Mouse (Mus musculus) G1E (cell line): ENCODE results near the gene Rcn1. TPM values are rescaled to one million over a fixed set of nuclear protein-coding genes. Genes with fewer than 3 reads are reported as not detected.

Experiments
- ATAC-seq: 2 replicates; pipeline ENCODE4 v1.8.0; 2016; ENCODE audit warnings: mild to moderate bottlenecking; ENCODE audit not compliant: insufficient number of reproducible peaks, poor library complexity, low FRiP score, severe bottlenecking; ENCODE audit errors: extremely low read depth
- DNase-seq: peaks from one replicate; pipeline ENCODE4 v3.0.0; 2012; ENCODE audit warnings: low spot score
- H3K27me3 ChIP-seq: 2 replicates; pipeline ENCODE4 v1.6.1; 2012; ENCODE audit warnings: mild to moderate bottlenecking, low read length, inconsistent platforms; ENCODE audit not compliant: insufficient read depth
- H3K36me3 ChIP-seq: replicated peaks from 2 replicates; pipeline ENCODE3; 2012; ENCODE audit warnings: mild to moderate bottlenecking, inconsistent platforms
- H3K4me1 ChIP-seq: 2 replicates; pipeline ENCODE4 v1.6.1; 2012; ENCODE audit warnings: low read depth, low read length, inconsistent platforms, mixed read lengths; ENCODE audit not compliant: insufficient read depth
- H3K4me3 ChIP-seq: 2 replicates; pipeline ENCODE4 v1.5.1; 2012; ENCODE audit warnings: low read depth, mild to moderate bottlenecking, inconsistent platforms, low read length, moderate library complexity, mixed read lengths
- H3K9me3 ChIP-seq: replicated peaks from 2 replicates; pipeline ENCODE4 v1.6.1; 2012; ENCODE audit warnings: inconsistent platforms
- CTCF ChIP-seq: IDR thresholded peaks from 2 replicates; pipeline ENCODE4 v1.5.1; 2012; ENCODE audit warnings: low read depth, low read length, inconsistent platforms, mixed read lengths
- GATA1 ChIP-seq: IDR thresholded peaks from 2 replicates; pipeline ENCODE4 v1.6.1; 2012; ENCODE audit warnings: borderline replicate concordance, low read length, inconsistent platforms, mixed read lengths
- GATA2 ChIP-seq: IDR thresholded peaks from 2 replicates; pipeline ENCODE4 v1.6.1; 2012; ENCODE audit warnings: low read depth, low read length, inconsistent platforms, borderline replicate concordance
- POLR2AphosphoS5 ChIP-seq: IDR thresholded peaks from 2 replicates; pipeline ENCODE4 v1.6.1; 2012; ENCODE audit warnings: low read depth, low read length, inconsistent platforms; ENCODE audit not compliant: insufficient replicate concordance
- TAL1 ChIP-seq: conservative IDR thresholded peaks from 2 replicates; pipeline ENCODE4 v1.6.1; 2012; ENCODE audit warnings: low read depth, low read length, inconsistent platforms, mixed read lengths
- polyA plus RNA-seq: library from polyadenylated mRNA; stranded (reverse); fragments of >175 nt; gene quantifications from 2 replicates; pipeline ENCODE4 v1.2.3, GENCODE M21; 2012
- total RNA-seq, 2 experiments: library from RNA; stranded (forward) in 1 of 2; stranded (reverse) in 1 of 2; fragments of 200-1000 nt in 1 of 2; fragments of >200 nt in 1 of 2; fragmentation: Nextera tagmentation in 1 of 2; gene quantifications; 2 replicates each; pipeline ENCODE4 v1.2.3; 2014 to 2017

Gene Rcn1
- total and polyA plus RNA-seq, 3 experiments: 2.5 to 23.6 (median 7.4) TPM

DNA sequence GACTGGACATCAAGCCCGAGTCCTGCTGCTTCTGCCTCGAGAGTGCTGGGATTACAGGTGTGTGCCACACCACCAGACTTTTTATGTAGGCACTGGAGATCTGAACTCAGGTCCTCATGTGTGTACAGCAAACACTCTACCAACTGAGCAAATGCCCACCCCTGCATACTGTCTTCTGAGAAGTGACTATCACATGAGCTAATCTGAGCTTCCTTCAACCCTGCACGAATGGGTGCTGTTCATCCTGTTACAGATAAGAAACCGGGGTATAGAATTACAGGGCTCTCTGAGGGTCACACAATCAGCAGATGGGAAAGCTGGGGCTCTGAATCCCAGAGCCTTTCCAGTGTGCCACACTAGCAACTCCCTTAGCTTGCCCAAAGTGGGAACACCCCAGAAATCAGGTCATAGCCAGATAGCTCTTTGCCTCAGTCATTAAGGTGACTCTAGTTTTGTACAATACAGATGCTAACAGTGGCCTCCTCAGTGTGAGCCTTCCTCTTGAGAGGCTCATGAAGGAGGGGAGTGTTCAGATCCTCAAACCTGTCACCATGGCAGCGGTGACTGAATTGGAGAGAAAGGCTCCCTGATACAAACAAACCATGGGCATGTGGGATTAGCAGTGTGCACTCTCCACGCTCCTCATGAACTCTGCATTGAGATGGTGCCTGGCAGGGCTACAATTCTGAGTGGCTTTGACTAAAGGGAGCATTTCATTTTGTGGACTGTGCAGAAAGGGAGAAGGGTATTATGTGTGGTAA is 8.3 kb downstream of the Rcn1 start:
- Histone ChIP-seq H3K27me3 (no peaks in the 10 kb centered on the region; the same call in 1 of the 2 replicates), H3K4me1 (peaks cover 21% of the 10 kb centered on the region), H3K36me3 (peaks cover 77% of the 10 kb centered on the region), H3K4me3 (no peak overlapping the region), H3K9me3 (no peaks in the 10 kb centered on the region)
- DNase-seq (no peak), ATAC-seq (peak; percentile 46)
- no peak for TF ChIP-seq GATA1
- no peak for TF ChIP-seq POLR2AphosphoS5
- TF ChIP-seq TAL1: no peak
- no peak for TF ChIP-seq GATA2
- TF ChIP-seq CTCF: no peak

GRCm38 (mm10) chr2:105389007-105389890 is 9.9 kb downstream of the Rcn1 start:
- no peaks in the 10 kb centered on the region for H3K9me3 ChIP-seq
- peaks cover 81% of the 10 kb centered on the region for H3K36me3 ChIP-seq
- TF ChIP-seq GATA1 (no peak), CTCF (no peak), GATA2 (no peak), TAL1 (no peak), POLR2AphosphoS5 (no peak)
- no peak overlapping the region for H3K4me3 ChIP-seq
- DNase-seq (no peak), ATAC-seq (no peak)
- H3K4me1 ChIP-seq: peaks cover 21% of the 10 kb centered on the region
- no peaks in the 10 kb centered on the region; the same call in 1 of the 2 replicates for H3K27me3 ChIP-seq

GRCm38 (mm10) chr2:105386418-105386817 is 12.7 kb downstream of the Rcn1 start:
- TF ChIP-seq CTCF (no peak), GATA2 (no peak), TAL1 (no peak), POLR2AphosphoS5 (no peak), GATA1 (no peak)
- Histone ChIP-seq H3K9me3 (no peaks in the 10 kb centered on the region), H3K27me3 (no peaks in the 10 kb centered on the region; the same call in 1 of the 2 replicates), H3K4me3 (no peak overlapping the region), H3K4me1 (peaks cover 15% of the 10 kb centered on the region), H3K36me3 (peaks cover 61% of the 10 kb centered on the region)
- DNase-seq: no peak
- no peak for ATAC-seq

- no peaks in the 10 kb centered on the region; the same call in 1 of the 2 replicates for H3K27me3 ChIP-seq
- DNase-seq (no peak), ATAC-seq (no peak)
- H3K36me3 ChIP-seq: peaks cover 50% of the 10 kb centered on the region
- TF ChIP-seq CTCF: no peak
- TF ChIP-seq GATA2: no peak
- TF ChIP-seq TAL1: no peak
- TF ChIP-seq POLR2AphosphoS5: no peak
- TF ChIP-seq GATA1: no peak
- no peaks in the 10 kb centered on the region for H3K9me3 ChIP-seq
- peaks cover 2% of the 10 kb centered on the region; the same call in 1 of the 2 replicates for H3K4me1 ChIP-seq
- no peak overlapping the region for H3K4me3 ChIP-seq
Measured at GRCm38 (mm10) chr2:105384998-105385397, 14.1 kb downstream of the Rcn1 start.

DNA sequence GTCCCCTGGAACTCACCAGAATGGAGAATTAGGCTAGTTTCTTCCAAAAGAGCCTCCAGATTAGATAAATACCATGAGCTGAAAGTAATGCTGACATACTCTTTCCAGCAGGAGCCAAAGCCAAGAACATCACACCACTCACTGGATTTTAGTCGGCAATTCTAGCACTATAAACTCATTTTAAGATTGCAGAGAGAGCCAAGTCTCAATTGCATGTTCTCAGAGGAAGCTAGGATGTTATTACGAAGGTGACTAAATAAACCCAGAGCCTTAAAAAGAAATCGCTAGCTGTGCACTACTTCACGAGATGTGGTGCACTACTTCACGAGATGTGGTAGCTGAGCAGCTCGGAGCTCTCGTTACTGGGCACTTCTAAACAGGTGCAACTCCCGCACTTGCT is 16.1 kb downstream of the Rcn1 start:
- H3K9me3 ChIP-seq: no peaks in the 10 kb centered on the region
- no peak for ATAC-seq
- H3K4me3 ChIP-seq: no peak overlapping the region
- H3K4me1 ChIP-seq: no peaks in the 10 kb centered on the region
- no peak for TF ChIP-seq TAL1
- TF ChIP-seq POLR2AphosphoS5: no peak
- TF ChIP-seq CTCF: no peak
- no peak for TF ChIP-seq GATA1
- TF ChIP-seq GATA2: no peak
- H3K27me3 ChIP-seq: peaks cover 2% of the 10 kb centered on the region; the same call in 1 of the 2 replicates
- peaks cover 33% of the 10 kb centered on the region for H3K36me3 ChIP-seq
- no peak for DNase-seq

- TF ChIP-seq POLR2AphosphoS5 (no peak), TAL1 (no peak), CTCF (no peak), GATA1 (no peak), GATA2 (no peak)
- H3K27me3 ChIP-seq: peaks cover 2% of the 10 kb centered on the region; the same call in 1 of the 2 replicates
- H3K36me3 ChIP-seq: peaks cover 15% of the 10 kb centered on the region
- ATAC-seq (no peak), DNase-seq (no peak)
- no peaks in the 10 kb centered on the region for H3K9me3 ChIP-seq
- no peaks in the 10 kb centered on the region for H3K4me1 ChIP-seq
- no peak overlapping the region for H3K4me3 ChIP-seq
Measured at GRCm38 (mm10) chr2:105380757-105381319, 18.3 kb downstream of the Rcn1 start.
